Mouse (Mus musculus) limb, embryonic 14.5 days (tissue): ENCODE measurements at regions not wholly inside any gene's neighbourhood (a gene's known extent, or its start where the extent isn't known, plus 50 kb on each side); places are given as distances from the start of the nearest gene placed in this dataset.

Source experiments
- ATAC-seq: fragments of 200-750 bp; cut with Nextera tagmentation; 2 replicates; pipeline ENCODE4 v1.8.0; 2017; ENCODE audit warnings: low read depth, moderate number of reproducible peaks, moderate TSS enrichment; ENCODE audit not compliant: low FRiP score
- DNase-seq: peaks from one replicate; pipeline ENCODE4 v3.0.0-alpha.2; 2015; ENCODE audit warnings: low spot score
- H3K27ac ChIP-seq: fragments of 300-500 bp; sonication (generic); replicated peaks from 2 replicates; pipeline ENCODE4 v1.5.1; 2014; ENCODE audit warnings: low read depth, mild to moderate bottlenecking, low read length, moderate library complexity, mixed read lengths
- H3K27me3 ChIP-seq: fragments of 300-500 bp; sonication (generic); 2 replicates; pipeline ENCODE4 v1.6.1; 2014; ENCODE audit warnings: low read length, mixed read lengths; ENCODE audit not compliant: control insufficient read depth, insufficient read depth
- H3K36me3 ChIP-seq: fragments of 300-500 bp; sonication (generic); 2 replicates; pipeline ENCODE4 v1.6.1; 2014; ENCODE audit warnings: mild to moderate bottlenecking, low read length, moderate library complexity, mixed read lengths; ENCODE audit not compliant: control insufficient read depth, insufficient read depth
- H3K4me1 ChIP-seq: fragments of 300-500 bp; sonication (generic); 2 replicates; pipeline ENCODE4 v1.6.1; 2014; ENCODE audit warnings: antibody characterized with exemption, low read length, mixed read lengths; ENCODE audit not compliant: control insufficient read depth, insufficient read depth
- H3K4me2 ChIP-seq: fragments of 300-500 bp; sonication (generic); replicated peaks from 2 replicates; pipeline ENCODE4 v1.6.1; 2014; ENCODE audit warnings: low read depth, mild to moderate bottlenecking, low read length, moderate library complexity; ENCODE audit not compliant: severe bottlenecking
- H3K4me3 ChIP-seq: fragments of 300-500 bp; sonication (generic); replicated peaks from 2 replicates; pipeline ENCODE4 v1.5.1; 2014; ENCODE audit warnings: low read length
- H3K9ac ChIP-seq: fragments of 300-500 bp; sonication (generic); 2 replicates; pipeline ENCODE4 v1.6.1; 2014; ENCODE audit warnings: mild to moderate bottlenecking, low read depth, low read length, moderate library complexity; ENCODE audit not compliant: severe bottlenecking
- H3K9me3 ChIP-seq: fragments of 300-500 bp; sonication (generic); 2 replicates; pipeline ENCODE4 v1.6.1; 2016; ENCODE audit warnings: low read length; ENCODE audit not compliant: control insufficient read depth
- POLR2A ChIP-seq: fragments of 200-500 bp; IDR thresholded peaks from 2 replicates; pipeline ENCODE4 v1.8.0; 2012; ENCODE audit warnings: inconsistent platforms, mild to moderate bottlenecking, moderate library complexity, borderline replicate concordance; ENCODE audit not compliant: insufficient read depth, insufficient read length; ENCODE audit errors: extremely low read depth
- WGBS: fragments of 180-500 bp; shearing (Covaris S2); extraction: QIAGEN DNeasy Blood & Tissue Kit; methylation state at CpG from one replicate; pipeline ENCODE4 v1.1.7; 2014; 5-methylcytosine and 5-hydroxymethylcytosine counted together

- 47% methylated on average over 1 of the region's 1 CpGs for WGBS
- Histone ChIP-seq H3K4me1 (no peaks in the 10 kb centered on the region), H3K27me3 (no peaks in the 10 kb centered on the region), H3K27ac (no peak overlapping the region), H3K36me3 (no peaks in the 10 kb centered on the region), H3K4me3 (no peak overlapping the region), H3K4me2 (no peak overlapping the region), H3K9me3 (no peaks in the 10 kb centered on the region), H3K9ac (no peak overlapping the region)
- DNase-seq, result no peak
- no peak for ATAC-seq
- no peak for TF ChIP-seq POLR2A
Measured at GRCm38 (mm10) chr2:9717904-9718303, 163.1 kb upstream of the 4930412O13Rik start.

DNA sequence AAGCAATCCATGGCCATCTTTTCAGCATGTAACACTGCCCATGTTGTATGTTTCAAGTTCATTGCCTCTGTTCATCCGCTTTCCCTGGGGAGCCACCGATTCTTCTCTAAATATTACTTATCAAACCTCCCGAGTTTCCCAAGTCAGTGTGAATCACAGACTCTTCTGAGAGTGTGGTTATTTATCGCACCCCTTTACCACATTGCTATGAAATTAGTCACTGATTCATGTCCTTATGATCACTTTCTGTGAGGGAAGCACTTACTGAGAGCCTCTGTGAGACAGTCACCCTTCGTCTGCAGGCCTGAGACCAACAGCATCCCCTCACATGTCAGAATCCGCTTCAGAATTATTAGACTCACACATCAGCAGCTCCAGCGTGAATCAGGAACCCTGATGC, 147.8 kb upstream of the 4930412O13Rik start:
- 86% methylated on average over 7 of the region's 7 CpGs for WGBS
- Histone ChIP-seq H3K27ac (no peak overlapping the region), H3K9ac (no peak overlapping the region), H3K27me3 (no peaks in the 10 kb centered on the region), H3K36me3 (no peaks in the 10 kb centered on the region), H3K4me2 (no peak overlapping the region), H3K4me1 (no peaks in the 10 kb centered on the region), H3K9me3 (no peaks in the 10 kb centered on the region), H3K4me3 (no peak overlapping the region)
- DNase-seq, result no peak
- no peak for TF ChIP-seq POLR2A
- no peak for ATAC-seq

GRCm38 (mm10) chr2:9744181-9744580, 136.9 kb upstream of the 4930412O13Rik start:
- no peak overlapping the region for H3K4me3 ChIP-seq
- H3K9ac ChIP-seq, result no peak overlapping the region
- no peaks in the 10 kb centered on the region for H3K4me1 ChIP-seq
- no peaks in the 10 kb centered on the region for H3K27me3 ChIP-seq
- H3K9me3 ChIP-seq, result no peaks in the 10 kb centered on the region
- ATAC-seq (no peak), DNase-seq (no peak)
- 92% methylated on average over 3 of the region's 3 CpGs for WGBS
- H3K27ac ChIP-seq, result no peak overlapping the region
- no peak overlapping the region for H3K4me2 ChIP-seq
- no peaks in the 10 kb centered on the region for H3K36me3 ChIP-seq
- TF ChIP-seq POLR2A, result no peak

GRCm38 (mm10) chr2:9749829-9750788, 130.9 kb upstream of the 4930412O13Rik start:
- no peak overlapping the region for H3K4me3 ChIP-seq
- no peaks in the 10 kb centered on the region for H3K36me3 ChIP-seq
- H3K4me2 ChIP-seq, result no peak overlapping the region
- WGBS, result 60% methylated on average over 11 of the region's 11 CpGs
- H3K27me3 ChIP-seq, result no peaks in the 10 kb centered on the region
- TF ChIP-seq POLR2A, result no peak
- ATAC-seq (no peak), DNase-seq (no peak)
- H3K9me3 ChIP-seq, result no peaks in the 10 kb centered on the region
- no peak overlapping the region for H3K27ac ChIP-seq
- H3K4me1 ChIP-seq, result no peaks in the 10 kb centered on the region
- H3K9ac ChIP-seq, result no peak overlapping the region

DNA sequence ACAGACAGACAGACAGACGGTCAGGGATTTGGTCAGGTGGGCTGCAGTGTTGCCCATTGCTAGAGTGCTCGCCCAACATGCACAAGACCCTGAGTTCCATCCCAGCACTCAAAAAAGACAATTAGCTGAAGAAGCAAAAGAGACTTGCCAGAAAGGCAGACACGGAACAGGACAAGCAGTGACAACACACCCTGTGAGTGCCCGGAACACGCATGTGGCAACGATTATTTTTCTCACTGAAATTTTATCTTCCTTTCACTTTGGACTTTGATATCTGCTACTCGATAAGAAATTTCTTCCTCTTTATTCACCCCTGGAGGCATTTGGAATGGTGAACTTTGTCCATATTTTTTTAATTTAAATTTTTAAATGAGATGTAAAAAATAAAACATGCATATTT, 127.4 kb upstream of the 4930412O13Rik start:
- no peak overlapping the region for H3K4me3 ChIP-seq
- H3K4me2 ChIP-seq, result no peak overlapping the region
- H3K9me3 ChIP-seq, result no peaks in the 10 kb centered on the region
- no peak overlapping the region for H3K27ac ChIP-seq
- no peak overlapping the region for H3K9ac ChIP-seq
- H3K4me1 ChIP-seq, result no peaks in the 10 kb centered on the region
- TF ChIP-seq POLR2A, result no peak
- WGBS, result 50% methylated on average over 7 of the region's 7 CpGs
- H3K36me3 ChIP-seq, result no peaks in the 10 kb centered on the region
- no peak for DNase-seq
- no peak for ATAC-seq
- H3K27me3 ChIP-seq, result no peaks in the 10 kb centered on the region
